Mouse (Mus musculus) MEL (cell line): ENCODE measurements around the gene Lima1. TPM values are rescaled to one million over a fixed set of nuclear protein-coding genes. Genes with fewer than 3 reads are reported as not detected.
A peak's percentile ranks its signal among the peaks of the same experiment; 100 is the strongest.

Experiments used
- DNase-seq: peaks from one replicate; pipeline ENCODE4 v3.0.0; 2011; ENCODE audit warnings: low read depth, low spot score
- H3K27ac ChIP-seq: 2 replicates; pipeline ENCODE4 v1.5.1; 2012; ENCODE audit warnings: low read depth, mild to moderate bottlenecking, control low read depth, low read length, moderate library complexity; ENCODE audit not compliant: control insufficient read depth
- H3K27me3 ChIP-seq, 2 experiments: fragments of 150-350 bp in 1 of 2; sonication (generic) in 1 of 2; 2 replicates each; pipeline ENCODE4 v1.6.1; 2012; ENCODE audit warnings: low read length in 2 of 2, mild to moderate bottlenecking in 2 of 2, improper control_type of control experiment in 1 of 2, moderate library complexity in 1 of 2; ENCODE audit not compliant: insufficient read depth in 2 of 2, control insufficient read depth in 1 of 2
- H3K36me3 ChIP-seq, 2 experiments: 2 replicates each; pipeline ENCODE4 v1.6.1; 2012 to 2014; ENCODE audit warnings: low read length in 2 of 2, improper control_type of control experiment in 1 of 2, inconsistent platforms in 1 of 2, mild to moderate bottlenecking in 1 of 2; ENCODE audit not compliant: insufficient read depth in 2 of 2, control insufficient read depth in 1 of 2
- H3K4me1 ChIP-seq, 2 experiments: fragments of 150-350 bp in 1 of 2; sonication (generic) in 1 of 2; 2 replicates each; pipeline ENCODE4 v1.6.1; 2012; ENCODE audit warnings: low read length in 2 of 2, improper control_type of control experiment in 1 of 2, mild to moderate bottlenecking in 1 of 2; ENCODE audit not compliant: insufficient read depth in 2 of 2, control insufficient read depth in 1 of 2
- H3K4me3 ChIP-seq, 2 experiments: fragments of 150-350 bp in 1 of 2; sonication (generic) in 1 of 2; 2 replicates each; pipeline ENCODE4 v1.5.1; 2012; ENCODE audit warnings: low read depth in 2 of 2, low read length in 2 of 2, mild to moderate bottlenecking in 2 of 2, moderate library complexity in 2 of 2, control low read depth in 1 of 2, improper control_type of control experiment in 1 of 2; ENCODE audit not compliant: control insufficient read depth in 1 of 2, insufficient read depth in 1 of 2
- H3K79me2 ChIP-seq: 2 replicates; pipeline ENCODE4 v1.6.1; 2012; ENCODE audit warnings: mild to moderate bottlenecking, low read length, moderate library complexity; ENCODE audit not compliant: control insufficient read depth, poor library complexity, insufficient read depth
- H3K9ac ChIP-seq: 2 replicates; pipeline ENCODE4 v1.6.1; 2012; ENCODE audit warnings: low read depth, mild to moderate bottlenecking, control low read depth, low read length, moderate library complexity; ENCODE audit not compliant: control insufficient read depth, poor library complexity, severe bottlenecking
- H3K9me3 ChIP-seq: fragments of 150-350 bp; sonication (generic); replicated peaks from 2 replicates; pipeline ENCODE4 v1.6.1; 2012; ENCODE audit warnings: mild to moderate bottlenecking, low read length, improper control_type of control experiment, moderate library complexity; ENCODE audit not compliant: insufficient read depth
- CHD2 ChIP-seq: IDR thresholded peaks from 2 replicates; pipeline ENCODE4 v1.6.1; 2011; ENCODE audit warnings: low read length, improper control_type of control experiment
- CTCF ChIP-seq, 3 experiments: IDR thresholded peaks in 2 of 3; conservative IDR thresholded peaks in 1 of 3; 2 replicates each; pipeline ENCODE4 v1.5.1; 2011 to 2012; ENCODE audit warnings: low read length in 3 of 3, low read depth in 2 of 3, mild to moderate bottlenecking in 2 of 3, improper control_type of control experiment in 1 of 3, inconsistent platforms in 1 of 3, mixed read lengths in 1 of 3, moderate library complexity in 1 of 3; ENCODE audit not compliant: control insufficient read depth in 1 of 3, insufficient read depth in 1 of 3, poor library complexity in 1 of 3, severe bottlenecking in 1 of 3
- EP300 ChIP-seq, 2 experiments: IDR thresholded peaks; 2 replicates each; pipeline ENCODE4 v1.6.1; 2011; ENCODE audit warnings: improper control_type of control experiment in 2 of 2, low read length in 2 of 2, low read depth in 1 of 2, mild to moderate bottlenecking in 1 of 2
- GATA1 ChIP-seq: IDR thresholded peaks from 2 replicates; pipeline ENCODE4 v1.6.1; 2011; ENCODE audit warnings: low read depth, low read length, improper control_type of control experiment
- JUND ChIP-seq: IDR thresholded peaks from 2 replicates; pipeline ENCODE4 v1.6.1; 2011; ENCODE audit warnings: low read depth, mild to moderate bottlenecking, improper control_type of control experiment, low read length
- MAFK ChIP-seq: IDR thresholded peaks from 2 replicates; pipeline ENCODE4 v1.6.1; 2011; ENCODE audit warnings: low read depth, mild to moderate bottlenecking, low read length, improper control_type of control experiment, borderline replicate concordance
- MAZ ChIP-seq: IDR thresholded peaks from 2 replicates; pipeline ENCODE4 v1.6.1; 2012; ENCODE audit warnings: low read depth, mild to moderate bottlenecking, inconsistent platforms, low read length, improper control_type of control experiment
- MYB ChIP-seq: IDR thresholded peaks from 2 replicates; pipeline ENCODE4 v1.6.1; 2011; ENCODE audit warnings: mild to moderate bottlenecking, low read depth, low read length, improper control_type of control experiment
- POLR2A ChIP-seq, 2 experiments: IDR thresholded peaks; 2 replicates each; pipeline ENCODE4 v1.6.1; 2011 to 2012; ENCODE audit warnings: low read length in 2 of 2, mild to moderate bottlenecking in 2 of 2, control low read depth in 1 of 2, improper control_type of control experiment in 1 of 2, low read depth in 1 of 2, moderate library complexity in 1 of 2; ENCODE audit not compliant: control insufficient read depth in 1 of 2, insufficient read depth in 1 of 2, poor library complexity in 1 of 2
- POLR2AphosphoS2 ChIP-seq: IDR thresholded peaks from 2 replicates; pipeline ENCODE4 v1.6.1; 2011; ENCODE audit warnings: low read length, improper control_type of control experiment
- RCOR1 ChIP-seq: IDR thresholded peaks from 2 replicates; pipeline ENCODE4 v1.6.1; 2012; ENCODE audit warnings: low read depth, mild to moderate bottlenecking, inconsistent platforms, low read length, improper control_type of control experiment
- SMC3 ChIP-seq: IDR thresholded peaks from 2 replicates; pipeline ENCODE4 v1.6.1; 2011; ENCODE audit warnings: low read depth, low read length, improper control_type of control experiment
- TAL1 ChIP-seq: IDR thresholded peaks from 2 replicates; pipeline ENCODE4 v1.6.1; 2012; ENCODE audit warnings: mild to moderate bottlenecking, inconsistent platforms, low read length, moderate library complexity, mixed read lengths
- USF1 ChIP-seq: IDR thresholded peaks from 2 replicates; pipeline ENCODE4 v1.6.1; 2014; ENCODE audit warnings: low read depth, mild to moderate bottlenecking, inconsistent platforms, low read length, improper control_type of control experiment, moderate library complexity
- USF2 ChIP-seq, 2 experiments: IDR thresholded peaks; 2 replicates each; pipeline ENCODE4 v1.6.1; 2011 to 2012; ENCODE audit warnings: improper control_type of control experiment in 2 of 2, low read length in 2 of 2, borderline replicate concordance in 1 of 2, inconsistent platforms in 1 of 2, low read depth in 1 of 2, mild to moderate bottlenecking in 1 of 2; ENCODE audit not compliant: insufficient read depth in 1 of 2
- ZNF384 ChIP-seq: IDR thresholded peaks from 2 replicates; pipeline ENCODE4 v1.6.1; 2012; ENCODE audit warnings: low read depth, mild to moderate bottlenecking, inconsistent platforms, low read length, improper control_type of control experiment
- polyA plus RNA-seq, 2 experiments: library from polyadenylated mRNA; stranded (reverse) in 1 of 2; unstranded in 1 of 2; fragments of >175 nt in 1 of 2; fragments of >200 nt in 1 of 2; gene quantifications; 2 replicates each; pipeline versions ENCODE4 v1.2.1 to v1.2.4; 2012; ENCODE audit warnings: low replicate concordance in 2 of 2, low read depth in 1 of 2; ENCODE audit not compliant: insufficient read length in 2 of 2, insufficient read depth in 1 of 2, missing spikeins in 1 of 2
- total RNA-seq: library from RNA; depleted of rRNA; stranded (reverse); fragments of 300-350 nt; gene quantifications from 2 replicates; pipeline ENCODE4 v1.2.3, GENCODE M21; 2012

The Lima1 gene
- total and polyA plus RNA-seq, 3 experiments, result 1.1 to 7.9 TPM; not detected in 1

GRCm38 (mm10) chr15:99813639-99814038 lies 61.6 kb downstream of the Lima1 start:
- DNase-seq, result no peak
- TF ChIP-seq ZNF384, result no peak
- TF ChIP-seq EP300 (IDR thresholded peaks at IDR 0.05; ENCODE audit: low read depth in 1 of 2, low read length in 2 of 2), result no peak
- no peak for TF ChIP-seq MAZ
- TF ChIP-seq POLR2A (IDR thresholded peaks at IDR 0.05; ENCODE audit: control insufficient read depth in 1 of 2, insufficient read depth in 1 of 2, low read depth in 1 of 2, low read length in 2 of 2, poor library complexity in 1 of 2), result no peak
- no peak for TF ChIP-seq USF1
- no peak for TF ChIP-seq SMC3
- peak; percentile 57; the same call in 1 of the 2 replicates for TF ChIP-seq MAFK
- Histone ChIP-seq H3K9me3 (no peaks in the 10 kb centered on the region), H3K27me3 (no peaks in the 10 kb centered on the region), H3K27ac (no peak overlapping the region), H3K36me3 (no peaks in the 10 kb centered on the region), H3K9ac (no peak overlapping the region), H3K4me3 (no peak overlapping the region), H3K4me1 (no peaks in the 10 kb centered on the region), H3K79me2 (no peaks in the 10 kb centered on the region)

GRCm38 (mm10) chr15:99812097-99812496 lies 63.2 kb downstream of the Lima1 start:
- H3K27ac ChIP-seq, result no peak overlapping the region
- no peak overlapping the region for H3K4me3 ChIP-seq
- H3K36me3 ChIP-seq, result no peaks in the 10 kb centered on the region
- H3K79me2 ChIP-seq, result no peaks in the 10 kb centered on the region
- no peaks in the 10 kb centered on the region for H3K4me1 ChIP-seq
- H3K27me3 ChIP-seq, result 0 out of 4 replicates have a peak, but pooled peaks cover 0 to 1% of the 10 kb centered on the region in 2 experiments
- TF ChIP-seq CTCF (IDR thresholded peaks at IDR 0.05 in 2 of 3, conservative IDR thresholded peaks at IDR 0.05 in 1 of 3; ENCODE audit: control insufficient read depth in 1 of 3, insufficient read depth in 1 of 3, low read depth in 2 of 3, low read length in 3 of 3, poor library complexity in 1 of 3, severe bottlenecking in 1 of 3), result no peak
- TF ChIP-seq USF2 (IDR thresholded peaks at IDR 0.05; ENCODE audit: borderline replicate concordance in 1 of 2, insufficient read depth in 1 of 2, low read depth in 1 of 2, low read length in 2 of 2), result no peak
- TF ChIP-seq MYB, result no peak
- TF ChIP-seq CHD2, result no peak
- TF ChIP-seq POLR2AphosphoS2, result no peak
- no peak for TF ChIP-seq GATA1
- no peak for TF ChIP-seq RCOR1
- TF ChIP-seq TAL1, result no peak
- TF ChIP-seq JUND, result no peak
- TF ChIP-seq, all 39 proteins: peak for 0
- H3K9me3 ChIP-seq, result no peaks in the 10 kb centered on the region
- no peak overlapping the region for H3K9ac ChIP-seq
- no peak for DNase-seq
